Mouse (Mus musculus): ENCODE data around the gene Atp11a. TPM values are rescaled to one million over a fixed set of nuclear protein-coding genes. Genes with fewer than 3 reads are reported as not detected.
A peak's percentile ranks its signal among the peaks of the same experiment; 100 is the strongest.

Gene Atp11a
- total RNA-seq (2021), result 100 to 1,000 TPM; 124 to 139 TPM
- 101 and 103 TPM in 2 replicates for polyA plus RNA-seq (2012; rRNA removed)
- long read RNA-seq, partial matches to known transcripts, result 19 of 26 reads
- long read RNA-seq, other reads (novel, unspliced or antisense), result 7 of 26 reads

- DNase-seq, result peak; percentile 87
Observed at GRCm38 (mm10) chr8:12756391-12757157, at the start of gene Atp11a. Gene Atp11a, plus strand, starts transcription at chr8:12757014.

- peak; percentile 77 for DNase-seq
Observed at GRCm38 (mm10) chr8:12711623-12712022, 45.2 kb upstream of the Atp11a start.

GRCm38 (mm10) chr8:12715861-12716585, 40.8 kb upstream of the Atp11a start:
- no peak for DNase-seq

- DNase-seq, result no peak
Observed at GRCm38 (mm10) chr8:12719091-12719490, 37.7 kb upstream of the Atp11a start.

GRCm38 (mm10) chr8:12728644-12729043, 28.2 kb upstream of the Atp11a start:
- peak; percentile 46 for DNase-seq

- DNase-seq, result peak; percentile 89
Observed at GRCm38 (mm10) chr8:12730780-12731179, 26.0 kb upstream of the Atp11a start.

- DNase-seq, result no peak
Observed at GRCm38 (mm10) chr8:12732431-12732830, 24.4 kb upstream of the Atp11a start.

GRCm38 (mm10) chr8:12739113-12739512, 17.7 kb upstream of the Atp11a start:
- DNase-seq, result no peak

- no peak for DNase-seq
Observed at GRCm38 (mm10) chr8:12743390-12743789, 13.4 kb upstream of the Atp11a start.

- DNase-seq, result peak; percentile 85
Observed at GRCm38 (mm10) chr8:12748183-12748582, 8.6 kb upstream of the Atp11a start.

GRCm38 (mm10) chr8:12749116-12749515, 7.7 kb upstream of the Atp11a start:
- no peak for DNase-seq

GRCm38 (mm10) chr8:12753054-12753453, 3.8 kb upstream of the Atp11a start:
- no peak for DNase-seq

GRCm38 (mm10) chr8:12754115-12754514, 2.7 kb upstream of the Atp11a start:
- DNase-seq, result no peak

- DNase-seq, result peak; percentile 40
Observed at GRCm38 (mm10) chr8:12755312-12755711, 1.5 kb upstream of the Atp11a start.

GRCm38 (mm10) chr8:12755826-12756225, 988 bp upstream of the Atp11a start:
- DNase-seq, result no peak

GRCm38 (mm10) chr8:12757231-12757940, 572 bp downstream of the Atp11a start:
- peak; percentile 65 for DNase-seq

GRCm38 (mm10) chr8:12759963-12760362, 3.1 kb downstream of the Atp11a start:
- DNase-seq, result no peak

- DNase-seq, result no peak
Observed at GRCm38 (mm10) chr8:12761873-12762272, 5.1 kb downstream of the Atp11a start.

- DNase-seq, result no peak
Observed at GRCm38 (mm10) chr8:12763565-12764108, 6.8 kb downstream of the Atp11a start.

GRCm38 (mm10) chr8:12764971-12765370, 8.2 kb downstream of the Atp11a start:
- DNase-seq, result no peak

GRCm38 (mm10) chr8:12767176-12767575, 10.4 kb downstream of the Atp11a start:
- no peak for DNase-seq

- no peak for DNase-seq
Observed at GRCm38 (mm10) chr8:12768747-12769146, 11.9 kb downstream of the Atp11a start.

Measured in adrenal gland, adult 2 months (tissue).